In genomic region chr3:52711133-52711532, GRCm38 (mm10) we compare ENCODE assay signal across 24 mouse cellular contexts.
A peak's percentile ranks its signal among the peaks of the same experiment; 100 is the strongest.
DNase-seq lines count a peak whose midpoint lies in the region; ATAC-seq and TF ChIP-seq lines count a peak whose summit lies in the region.
"Had no signal": no experiment of that assay in that cellular context is flagged by ENCODE, and none has a peak within 500 bp of the region (broad histone marks: within the 10 kb centered on the region; RNA-seq: fewer than 3 reads in every experiment).

No protein-coding gene starts in this region.

- 53% methylated on average over 9 of the region's 9 CpGs for WGBS in kidney, embryonic 14.5 days
- 59% methylated on average over 9 of the region's 9 CpGs for WGBS in liver, postnatal 0 days (ENCODE audit: insufficient replicate concordance)
- WGBS in liver, embryonic 11.5 days, result 73% methylated on average over 9 of the region's 9 CpGs
- WGBS in olfactory bulb, adult 2 months, result 54% methylated on average over 9 of the region's 9 CpGs
- 49% methylated on average over 9 of the region's 9 CpGs for WGBS in hindbrain, embryonic 11.5 days

- ATAC-seq in kidney, embryonic 14.5 days (ENCODE audit: low FRiP score, low TSS enrichment), result no peak
- ATAC-seq in liver, postnatal 0 days, result 0 out of 2 replicates have a peak, but pooled peaks have one; percentile 35
- ATAC-seq in liver, embryonic 11.5 days (replicated peaks; ENCODE audit: low FRiP score), result no peak
- no peak for ATAC-seq in hindbrain, embryonic 11.5 days (ENCODE audit: low FRiP score)

- no peak for TF ChIP-seq POLR2A in olfactory bulb, adult 2 months (IDR thresholded peaks at IDR 0.05; ENCODE audit: insufficient read depth, low read depth, low read length)

- no peak overlapping the region for H3K4me2 ChIP-seq in kidney, embryonic 14.5 days (replicated peaks; ENCODE audit: low read depth, low read length)
- H3K4me2 ChIP-seq in liver, postnatal 0 days (ENCODE audit: low read depth, low read length), result no peak overlapping the region
- H3K4me2 ChIP-seq in liver, embryonic 11.5 days, result no peak overlapping the region
- H3K4me2 ChIP-seq in hindbrain, embryonic 11.5 days (replicated peaks; ENCODE audit: low read depth, low read length), result no peak overlapping the region
- H3K4me2 ChIP-seq: embryonic facial prominence, embryonic 15.5 days; forebrain, embryonic 12.5 days; heart, embryonic 15.5 days; hindbrain, embryonic 13.5 days; limb, embryonic 15.5 days; lung, embryonic 14.5 days had no signal

- H3K27ac ChIP-seq in kidney, embryonic 14.5 days (ENCODE audit: low read depth, low read length), result no peak overlapping the region
- H3K27ac ChIP-seq in liver, postnatal 0 days (ENCODE audit: low read depth), result no peak overlapping the region
- H3K27ac ChIP-seq in liver, embryonic 11.5 days (ENCODE audit: low read depth, low read length), result no peak overlapping the region
- 0 out of 2 replicates have a peak overlapping the region, but pooled peaks have one; percentile 32 for H3K27ac ChIP-seq in olfactory bulb, adult 2 months (ENCODE audit: insufficient read depth, low read depth, low read length)
- H3K27ac ChIP-seq in hindbrain, embryonic 11.5 days (ENCODE audit: low read depth, low read length), result no peak overlapping the region
- H3K27ac ChIP-seq: embryonic facial prominence, embryonic 10.5 days; embryonic facial prominence, embryonic 15.5 days; forebrain, embryonic 12.5 days; heart, embryonic 15.5 days; hindbrain, embryonic 13.5 days; limb, embryonic 10.5 days; limb, embryonic 15.5 days; liver, embryonic 14.5 days had no signal

- no peaks in the 10 kb centered on the region for H3K4me1 ChIP-seq in kidney, embryonic 14.5 days (ENCODE audit: control insufficient read depth, insufficient read depth, low read length)
- H3K4me1 ChIP-seq in liver, postnatal 0 days (ENCODE audit: insufficient read depth), result no peaks in the 10 kb centered on the region; the same call in 1 of the 2 replicates
- H3K4me1 ChIP-seq in liver, embryonic 11.5 days (replicated peaks; ENCODE audit: control insufficient read depth, insufficient read depth, low read length), result no peaks in the 10 kb centered on the region
- peaks cover 7% of the 10 kb centered on the region; the same call in 1 of the 2 replicates for H3K4me1 ChIP-seq in olfactory bulb, adult 2 months (ENCODE audit: control insufficient read depth, insufficient read depth, low read length)
- no peaks in the 10 kb centered on the region for H3K4me1 ChIP-seq in hindbrain, embryonic 11.5 days (replicated peaks; ENCODE audit: control insufficient read depth, insufficient read depth, low read length)
- H3K4me1 ChIP-seq: embryonic facial prominence, embryonic 15.5 days; forebrain, embryonic 12.5 days; heart, embryonic 15.5 days; hindbrain, embryonic 13.5 days; limb, embryonic 15.5 days had no signal

- H3K4me3 ChIP-seq in kidney, embryonic 14.5 days (ENCODE audit: low read length), result no peak overlapping the region
- H3K4me3 ChIP-seq in liver, postnatal 0 days (ENCODE audit: low read depth, low read length), result no peak overlapping the region
- no peak overlapping the region for H3K4me3 ChIP-seq in liver, embryonic 11.5 days (ENCODE audit: low read depth, low read length)
- no peak overlapping the region for H3K4me3 ChIP-seq in olfactory bulb, adult 2 months (ENCODE audit: insufficient read depth, low read depth, low read length)
- no peak overlapping the region for H3K4me3 ChIP-seq in hindbrain, embryonic 11.5 days (ENCODE audit: low read depth, low read length)
- H3K4me3 ChIP-seq: embryonic facial prominence, embryonic 10.5 days; embryonic facial prominence, embryonic 15.5 days; forebrain, embryonic 12.5 days; heart, embryonic 15.5 days; hindbrain, embryonic 13.5 days; limb, embryonic 10.5 days; limb, embryonic 15.5 days had no signal

- no peak for TF ChIP-seq CTCF in liver, postnatal 0 days (IDR thresholded peaks at IDR 0.05; ENCODE audit: low read depth)
- TF ChIP-seq CTCF in olfactory bulb, adult 2 months (IDR thresholded peaks at IDR 0.05; ENCODE audit: insufficient read depth, low read depth, low read length), result no peak

- no peaks in the 10 kb centered on the region for H3K27me3 ChIP-seq in kidney, embryonic 14.5 days (ENCODE audit: control insufficient read depth, insufficient read depth, low read length)
- no peaks in the 10 kb centered on the region for H3K27me3 ChIP-seq in liver, postnatal 0 days (ENCODE audit: insufficient read depth, low read length)
- no peaks in the 10 kb centered on the region for H3K27me3 ChIP-seq in liver, embryonic 11.5 days (replicated peaks; ENCODE audit: control insufficient read depth, insufficient read depth, low read length)
- no peaks in the 10 kb centered on the region for H3K27me3 ChIP-seq in hindbrain, embryonic 11.5 days (ENCODE audit: control insufficient read depth, insufficient read depth, low read length)
- H3K27me3 ChIP-seq: embryonic facial prominence, embryonic 15.5 days; forebrain, embryonic 12.5 days; heart, embryonic 15.5 days; limb, embryonic 15.5 days had no signal

- DNase-seq in kidney, adult 11 months, result peak; percentile 19
- DNase-seq in liver, postnatal 0 days, result no peak
- no peak for DNase-seq in liver, embryonic 11.5 days (ENCODE audit: low spot score)
- no peak for DNase-seq in layer of hippocampus, postnatal 36 days
- DNase-seq in hindbrain, embryonic 11.5 days (ENCODE audit: low spot score), result no peak
- no peak for DNase-seq in ovary, postnatal 10 days (ENCODE audit: low spot score)
- DNase-seq: adrenal gland, adult 8-10 months; cerebellum, adult 8-10 months; cerebellum, postnatal 25 days; gastrocnemius, postnatal 10 days; lung, embryonic 14.5 days; lung, postnatal 14 days; midbrain, embryonic 14.5 days; right cerebral cortex, postnatal 25 days had no signal

- no peak overlapping the region for H3K9ac ChIP-seq in kidney, embryonic 14.5 days (ENCODE audit: low read depth, low read length)
- no peak overlapping the region for H3K9ac ChIP-seq in liver, postnatal 0 days (replicated peaks)
- no peak overlapping the region for H3K9ac ChIP-seq in liver, embryonic 11.5 days (ENCODE audit: low read depth, low read length)
- no peak overlapping the region for H3K9ac ChIP-seq in hindbrain, embryonic 11.5 days (ENCODE audit: low read depth, low read length)
- H3K9ac ChIP-seq: embryonic facial prominence, embryonic 15.5 days; forebrain, embryonic 12.5 days; heart, embryonic 15.5 days; hindbrain, embryonic 13.5 days; limb, embryonic 15.5 days; liver, embryonic 14.5 days; lung, embryonic 14.5 days had no signal

- no peaks in the 10 kb centered on the region for H3K9me3 ChIP-seq in kidney, embryonic 14.5 days (ENCODE audit: control insufficient read depth, low read length)
- H3K9me3 ChIP-seq in liver, postnatal 0 days (ENCODE audit: low read length), result no peaks in the 10 kb centered on the region
- no peaks in the 10 kb centered on the region for H3K9me3 ChIP-seq in liver, embryonic 11.5 days (ENCODE audit: control insufficient read depth, low read length)
- H3K9me3 ChIP-seq in hindbrain, embryonic 11.5 days (ENCODE audit: control insufficient read depth, low read length), result no peaks in the 10 kb centered on the region
- H3K9me3 ChIP-seq: embryonic facial prominence, embryonic 10.5 days; embryonic facial prominence, embryonic 15.5 days; forebrain, embryonic 12.5 days; heart, embryonic 15.5 days; hindbrain, embryonic 13.5 days; limb, embryonic 10.5 days; limb, embryonic 15.5 days had no signal

- H3K36me3 ChIP-seq in kidney, embryonic 14.5 days (ENCODE audit: control insufficient read depth, insufficient read depth, low read length), result no peaks in the 10 kb centered on the region
- H3K36me3 ChIP-seq in liver, postnatal 0 days (replicated peaks; ENCODE audit: insufficient read depth, low read length), result no peaks in the 10 kb centered on the region
- H3K36me3 ChIP-seq in liver, embryonic 11.5 days (ENCODE audit: control insufficient read depth, insufficient read depth, low read length), result no peaks in the 10 kb centered on the region
- no peaks in the 10 kb centered on the region for H3K36me3 ChIP-seq in hindbrain, embryonic 11.5 days (ENCODE audit: control insufficient read depth, insufficient read depth, low read length)
- H3K36me3 ChIP-seq: embryonic facial prominence, embryonic 10.5 days; embryonic facial prominence, embryonic 15.5 days; forebrain, embryonic 12.5 days; heart, embryonic 15.5 days; hindbrain, embryonic 13.5 days; limb, embryonic 10.5 days; limb, embryonic 15.5 days had no signal

- TF ChIP-seq EP300 in liver, postnatal 0 days (IDR thresholded peaks at IDR 0.05; ENCODE audit: low read depth), result no peak
